Mouse (Mus musculus): ENCODE measurements around the gene Brca1. TPM values are rescaled to one million over a fixed set of nuclear protein-coding genes. Genes with fewer than 3 reads are reported as not detected.
"Not testable (repeated sequence)": the region's sequence is repeated elsewhere in the genome, so short reads cannot be mapped to it uniquely, and the experiment has no call there.

The Brca1 gene
- total and polyA plus RNA-seq, 3 experiments: 0.20 to 1.3 (median 0.84) TPM

GRCm38 (mm10) chr11:101543533-101543932 lies 8.2 kb downstream of the Brca1 start:
- peak; percentile 19 for DNase-seq

DNA sequence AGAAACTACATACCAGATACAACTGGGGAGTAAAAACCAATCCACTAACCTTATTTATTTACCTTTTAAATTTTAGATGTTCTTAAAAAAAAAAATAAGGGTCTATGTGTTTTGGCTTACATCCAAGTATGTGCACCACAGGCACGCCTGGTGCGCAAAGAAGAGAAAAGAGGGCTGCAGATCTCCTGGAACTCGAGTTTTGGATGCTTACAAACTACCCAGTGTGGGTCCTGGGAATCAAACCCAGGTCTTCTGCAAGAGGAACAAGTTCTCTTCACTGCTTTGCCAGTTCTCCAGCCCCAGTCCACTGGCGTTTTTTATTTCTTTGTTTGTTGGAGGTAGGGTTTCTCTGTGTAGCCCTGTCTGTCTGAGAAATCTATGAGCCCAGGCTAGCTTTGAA lies 25.1 kb downstream of the Brca1 start:
- no peak for DNase-seq

- DNase-seq: no peak
Observed at GRCm38 (mm10) chr11:101525936-101526595, 25.7 kb downstream of the Brca1 start.

DNA sequence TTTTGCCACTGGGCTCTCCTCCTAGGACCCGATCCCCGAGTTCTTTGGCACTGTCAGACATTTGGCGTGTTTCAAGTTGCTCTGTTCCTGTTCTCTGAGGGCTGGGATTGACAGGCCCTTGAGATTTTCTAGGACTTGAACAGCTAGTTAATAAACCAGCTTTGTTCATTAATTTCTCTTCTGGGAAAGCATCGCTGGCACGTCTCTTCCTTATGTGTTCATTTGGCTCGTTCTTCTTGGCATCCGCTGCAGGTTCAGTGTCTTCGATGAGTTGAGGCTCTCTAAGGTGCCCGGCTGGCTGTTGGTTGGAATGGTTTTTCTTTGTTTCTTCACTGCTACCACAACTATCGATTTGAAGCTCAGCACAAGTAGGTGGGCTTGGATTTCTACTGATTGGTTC lies 26.7 kb downstream of the Brca1 start:
- no peak for DNase-seq

- DNase-seq: no peak
Observed at GRCm38 (mm10) chr11:101524446-101524845, 27.3 kb downstream of the Brca1 start.

- DNase-seq: no peak
Observed at GRCm38 (mm10) chr11:101519364-101519763, 32.4 kb downstream of the Brca1 start.

DNA sequence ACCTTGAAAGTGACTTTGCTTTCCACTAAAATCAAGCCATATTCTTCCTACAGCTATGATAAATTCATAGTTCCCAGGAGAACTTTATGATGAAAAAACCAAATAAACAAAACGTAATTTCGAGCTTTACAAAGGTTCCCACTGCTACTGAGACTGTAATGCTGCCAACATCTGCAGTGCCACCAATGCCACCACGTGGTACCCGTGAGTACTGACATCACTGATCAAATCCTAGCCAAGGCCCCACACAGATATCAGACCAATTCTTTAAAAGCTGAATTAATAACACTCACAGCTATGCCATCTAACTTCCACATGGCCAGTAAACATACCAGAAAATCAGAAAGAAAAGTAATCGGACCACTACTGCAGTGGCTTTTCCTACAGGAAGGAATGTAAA lies 32.8 kb downstream of the Brca1 start:
- peak; percentile 30 for DNase-seq

DNA sequence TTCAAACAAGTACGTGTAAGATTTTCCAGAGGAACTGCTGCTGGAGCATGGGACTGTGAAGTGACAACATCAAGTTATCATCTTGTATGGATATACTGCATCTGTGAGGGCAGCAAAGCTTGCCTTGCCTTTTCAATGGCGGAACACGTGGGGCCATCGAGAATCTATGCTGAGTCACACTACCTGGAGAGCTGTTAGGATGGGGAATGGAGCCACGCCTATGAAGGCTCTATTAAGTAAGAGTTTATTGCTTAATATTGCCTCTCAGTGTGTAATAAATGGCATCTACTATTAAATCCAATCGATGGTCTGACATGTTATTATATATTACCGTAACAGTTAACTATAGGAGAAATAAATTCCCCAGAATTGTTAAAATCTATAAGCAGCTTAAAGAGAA lies 44.7 kb downstream of the Brca1 start:
- no peak for DNase-seq

- DNase-seq: no peak
Observed at GRCm38 (mm10) chr11:101506269-101506780, 45.4 kb downstream of the Brca1 start.

GRCm38 (mm10) chr11:101486126-101486525 lies 65.6 kb downstream of the Brca1 start:
- no peak for DNase-seq

- DNase-seq: no peak
Observed at GRCm38 (mm10) chr11:101485509-101486028, 66.2 kb downstream of the Brca1 start.

- no peak for DNase-seq
Observed at GRCm38 (mm10) chr11:101484814-101485213, 66.9 kb downstream of the Brca1 start.

- no peak for DNase-seq
Observed at GRCm38 (mm10) chr11:101484245-101484644, 67.5 kb downstream of the Brca1 start.

DNA sequence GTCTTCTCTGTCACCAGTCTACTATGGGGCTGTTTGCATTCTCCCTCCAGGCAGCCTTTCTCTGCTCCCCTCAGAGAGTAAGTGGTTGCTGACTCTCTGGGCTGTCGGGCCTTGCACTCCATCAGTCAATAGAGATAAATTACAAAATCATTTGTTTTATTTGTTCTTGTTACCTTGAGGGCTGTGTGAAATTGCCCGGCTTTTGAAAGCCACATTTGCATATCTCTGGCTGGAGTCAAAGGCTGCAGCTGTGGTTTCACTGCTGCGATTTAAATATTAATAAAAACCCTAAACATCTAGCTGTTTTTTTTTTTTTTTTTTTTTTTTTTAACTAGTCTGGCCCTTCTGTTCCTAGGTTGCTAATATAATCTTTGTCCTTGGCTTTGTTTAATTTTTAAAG lies 68.0 kb downstream of the Brca1 start:
- DNase-seq: no peak

DNA sequence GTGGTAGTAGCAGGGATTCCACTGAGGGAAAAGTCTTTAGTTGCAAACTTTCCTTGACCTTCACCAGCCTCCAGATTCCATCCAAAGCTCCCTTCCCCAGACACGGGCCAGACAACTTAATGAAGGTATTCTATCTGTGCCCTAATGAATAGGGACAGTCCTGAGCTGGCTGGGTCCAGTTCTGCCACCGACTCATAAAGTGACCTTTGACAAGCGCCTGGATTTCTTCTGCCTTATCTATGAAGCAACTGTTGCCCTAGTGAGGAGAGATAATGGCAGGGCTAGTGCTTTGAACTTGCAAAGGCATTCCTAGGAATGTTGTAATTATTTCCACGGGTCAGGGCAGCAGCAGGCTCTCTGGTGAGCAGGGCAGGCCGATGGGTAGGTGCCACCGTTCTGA lies 70.8 kb downstream of the Brca1 start:
- DNase-seq: peak; percentile 42

DNA sequence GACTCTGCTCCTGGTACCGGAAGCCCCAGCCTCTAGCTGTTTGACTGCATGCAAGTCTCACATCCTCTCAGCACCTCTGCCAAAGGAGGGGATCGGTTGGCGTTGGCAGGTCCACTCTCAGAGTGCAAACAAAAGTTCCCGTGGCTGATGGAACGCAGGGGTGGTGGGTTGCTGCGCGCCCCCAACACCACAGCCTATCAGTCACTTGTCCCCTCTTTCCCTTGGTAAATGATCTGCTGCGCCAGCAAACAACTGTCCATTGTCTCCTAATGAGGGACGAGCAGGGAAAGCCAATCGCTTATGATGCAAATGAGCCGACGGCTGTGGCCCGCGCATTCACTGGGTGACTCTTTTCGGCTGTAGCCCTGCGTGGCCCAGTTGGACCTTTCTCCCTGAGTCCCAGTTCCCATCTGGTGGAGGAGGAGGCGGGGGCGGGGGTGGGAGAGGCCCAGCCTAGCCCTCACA lies 72.6 kb downstream of the Brca1 start:
- no peak for DNase-seq

GRCm38 (mm10) chr11:101477552-101478211 lies 74.1 kb downstream of the Brca1 start:
- no peak for DNase-seq

GRCm38 (mm10) chr11:101477194-101477551 lies 74.6 kb downstream of the Brca1 start:
- no peak for DNase-seq

DNA sequence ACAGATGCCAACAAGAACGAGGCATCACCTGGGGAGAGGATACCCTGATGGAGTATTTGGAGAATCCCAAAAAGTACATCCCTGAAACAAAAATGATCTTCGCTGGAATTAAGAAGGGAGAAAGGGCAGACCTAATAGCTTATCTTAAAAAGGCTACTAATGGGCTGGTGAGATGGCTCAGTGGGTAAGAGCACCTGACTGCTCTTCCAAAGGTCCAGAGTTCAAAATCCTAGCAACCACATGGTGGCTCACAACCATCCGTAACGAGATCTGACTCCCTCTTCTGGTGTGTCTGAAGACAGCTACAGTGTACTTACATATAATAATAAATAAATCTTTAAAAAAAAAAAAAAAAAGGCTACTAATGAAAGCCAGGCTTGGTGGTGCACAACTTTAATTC lies 75.4 kb downstream of the Brca1 start:
- DNase-seq: not testable (repeated sequence)

GRCm38 (mm10) chr11:101474298-101474697 lies 77.5 kb downstream of the Brca1 start:
- DNase-seq: no peak

DNA sequence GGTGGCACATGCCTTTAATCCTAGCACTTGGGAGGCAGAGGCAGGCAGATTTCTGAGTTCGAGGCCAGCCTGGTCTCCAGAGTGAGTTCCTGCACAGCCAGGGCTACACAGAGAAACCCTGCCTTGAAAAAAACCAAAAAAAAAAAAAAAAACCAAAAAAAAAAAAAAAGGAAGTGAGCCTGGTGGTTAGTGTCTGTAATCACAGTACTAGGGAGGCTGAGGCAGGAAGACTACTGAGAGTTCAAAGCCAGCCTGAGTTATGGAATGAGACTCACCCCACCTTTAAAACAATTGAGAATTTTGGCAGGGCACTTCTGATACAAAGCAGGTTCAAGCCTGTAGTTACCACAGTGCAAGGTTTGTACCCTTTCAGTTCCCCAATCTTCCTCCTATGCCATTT lies 78.1 kb downstream of the Brca1 start:
- not testable (repeated sequence) for DNase-seq

GRCm38 (mm10) chr11:101472336-101472735 lies 79.4 kb downstream of the Brca1 start:
- DNase-seq: no peak

DNA sequence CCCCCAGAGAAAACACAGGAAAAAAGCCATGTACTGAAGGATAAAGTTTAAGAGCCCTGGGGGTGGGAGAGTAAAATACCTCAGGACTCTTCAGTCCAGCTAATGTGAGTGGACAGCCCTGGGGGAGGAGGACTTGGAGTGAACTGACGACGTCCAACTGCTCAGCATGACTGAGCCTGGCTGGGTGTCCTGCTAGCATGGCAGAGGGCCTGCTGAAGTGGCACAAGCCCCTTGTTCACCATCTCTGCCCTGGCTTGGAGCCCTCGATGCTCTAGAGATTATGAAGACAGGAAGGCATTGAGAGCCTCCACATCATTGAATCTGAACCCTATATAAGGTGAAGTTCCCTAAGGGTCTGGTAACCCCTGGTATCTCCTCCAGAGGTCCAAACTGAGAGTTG lies 79.8 kb downstream of the Brca1 start:
- DNase-seq: no peak
